Mouse (Mus musculus): ENCODE results near the gene Vezf1.

DNA sequence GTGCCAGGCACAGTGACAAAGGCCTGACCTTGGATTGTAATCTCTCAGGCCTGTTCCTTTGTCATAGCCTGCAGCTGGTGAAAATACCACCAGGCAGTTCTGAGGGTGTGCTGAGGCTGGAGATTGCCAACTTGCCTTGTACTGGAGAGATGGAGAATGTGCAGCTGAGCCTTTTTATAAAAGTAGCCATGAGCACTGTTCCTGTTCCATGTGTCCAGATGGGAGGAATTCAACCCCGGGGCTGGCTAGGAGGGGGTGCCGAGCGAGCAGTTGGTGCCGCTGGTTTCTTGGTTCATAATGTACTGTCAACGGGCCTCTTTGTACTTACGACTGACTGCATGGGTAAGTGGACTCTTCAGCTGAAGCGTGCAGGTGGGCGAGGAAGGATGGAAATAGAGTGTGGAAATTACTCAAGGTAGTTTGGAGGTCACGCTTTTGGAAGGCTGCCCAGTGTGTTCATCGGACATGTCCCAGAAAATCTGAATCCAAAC lies 31.3 kb upstream of the Vezf1 start:
- TF ChIP-seq POLR2A (IDR thresholded peaks at IDR 0.05; ENCODE audit: insufficient read depth, low read depth, low read length) (no peak), CTCF (IDR thresholded peaks at IDR 0.05; ENCODE audit: insufficient read depth, low read depth, low read length) (no peak)
